Mouse (Mus musculus) MEL (cell line): ENCODE measurements at regions not wholly inside any gene's neighbourhood (a gene's known extent, or its start where the extent isn't known, plus 50 kb on each side); places are given as distances from the start of the nearest gene placed in this dataset.

Experiments used
- DNase-seq: peaks from one replicate; pipeline ENCODE4 v3.0.0; 2011; ENCODE audit warnings: low read depth, low spot score
- H3K27ac ChIP-seq: 2 replicates; pipeline ENCODE4 v1.5.1; 2012; ENCODE audit warnings: low read depth, mild to moderate bottlenecking, control low read depth, low read length, moderate library complexity; ENCODE audit not compliant: control insufficient read depth
- H3K27me3 ChIP-seq, 2 experiments: fragments of 150-350 bp in 1 of 2; sonication (generic) in 1 of 2; 2 replicates each; pipeline ENCODE4 v1.6.1; 2012; ENCODE audit warnings: low read length in 2 of 2, mild to moderate bottlenecking in 2 of 2, improper control_type of control experiment in 1 of 2, moderate library complexity in 1 of 2; ENCODE audit not compliant: insufficient read depth in 2 of 2, control insufficient read depth in 1 of 2
- H3K36me3 ChIP-seq, 2 experiments: 2 replicates each; pipeline ENCODE4 v1.6.1; 2012 to 2014; ENCODE audit warnings: low read length in 2 of 2, improper control_type of control experiment in 1 of 2, inconsistent platforms in 1 of 2, mild to moderate bottlenecking in 1 of 2; ENCODE audit not compliant: insufficient read depth in 2 of 2, control insufficient read depth in 1 of 2
- H3K4me1 ChIP-seq, 2 experiments: fragments of 150-350 bp in 1 of 2; sonication (generic) in 1 of 2; 2 replicates each; pipeline ENCODE4 v1.6.1; 2012; ENCODE audit warnings: low read length in 2 of 2, improper control_type of control experiment in 1 of 2, mild to moderate bottlenecking in 1 of 2; ENCODE audit not compliant: insufficient read depth in 2 of 2, control insufficient read depth in 1 of 2
- H3K4me3 ChIP-seq, 2 experiments: fragments of 150-350 bp in 1 of 2; sonication (generic) in 1 of 2; 2 replicates each; pipeline ENCODE4 v1.5.1; 2012; ENCODE audit warnings: low read depth in 2 of 2, low read length in 2 of 2, mild to moderate bottlenecking in 2 of 2, moderate library complexity in 2 of 2, control low read depth in 1 of 2, improper control_type of control experiment in 1 of 2; ENCODE audit not compliant: control insufficient read depth in 1 of 2, insufficient read depth in 1 of 2
- H3K79me2 ChIP-seq: 2 replicates; pipeline ENCODE4 v1.6.1; 2012; ENCODE audit warnings: mild to moderate bottlenecking, low read length, moderate library complexity; ENCODE audit not compliant: control insufficient read depth, poor library complexity, insufficient read depth
- H3K9ac ChIP-seq: 2 replicates; pipeline ENCODE4 v1.6.1; 2012; ENCODE audit warnings: low read depth, mild to moderate bottlenecking, control low read depth, low read length, moderate library complexity; ENCODE audit not compliant: control insufficient read depth, poor library complexity, severe bottlenecking
- H3K9me3 ChIP-seq: fragments of 150-350 bp; sonication (generic); replicated peaks from 2 replicates; pipeline ENCODE4 v1.6.1; 2012; ENCODE audit warnings: mild to moderate bottlenecking, low read length, improper control_type of control experiment, moderate library complexity; ENCODE audit not compliant: insufficient read depth
- BHLHE40 ChIP-seq: IDR thresholded peaks from 2 replicates; pipeline ENCODE4 v1.6.1; 2012; ENCODE audit warnings: low read depth, mild to moderate bottlenecking, inconsistent platforms, low read length, improper control_type of control experiment, borderline replicate concordance
- CHD2 ChIP-seq: IDR thresholded peaks from 2 replicates; pipeline ENCODE4 v1.6.1; 2011; ENCODE audit warnings: low read length, improper control_type of control experiment
- E2F4 ChIP-seq: IDR thresholded peaks from 2 replicates; pipeline ENCODE4 v1.6.1; 2011; ENCODE audit warnings: low read depth, low read length, improper control_type of control experiment, borderline replicate concordance
- KAT2A ChIP-seq: conservative IDR thresholded peaks from 2 replicates; pipeline ENCODE4 v1.6.1; 2012; ENCODE audit warnings: low read depth, low read length, improper control_type of control experiment, inconsistent platforms
- MAFK ChIP-seq: IDR thresholded peaks from 2 replicates; pipeline ENCODE4 v1.6.1; 2011; ENCODE audit warnings: low read depth, mild to moderate bottlenecking, low read length, improper control_type of control experiment, borderline replicate concordance
- MEF2A ChIP-seq: IDR thresholded peaks from 2 replicates; pipeline ENCODE4 v1.6.1; 2014; ENCODE audit warnings: low read depth, mild to moderate bottlenecking, inconsistent platforms, low read length, improper control_type of control experiment; ENCODE audit not compliant: poor library complexity, insufficient replicate concordance, severe bottlenecking; ENCODE audit errors: extremely low read depth
- MXI1 ChIP-seq: IDR thresholded peaks from 2 replicates; pipeline ENCODE4 v1.6.1; 2011; ENCODE audit warnings: mild to moderate bottlenecking, low read depth, low read length, improper control_type of control experiment
- MYB ChIP-seq: IDR thresholded peaks from 2 replicates; pipeline ENCODE4 v1.6.1; 2011; ENCODE audit warnings: mild to moderate bottlenecking, low read depth, low read length, improper control_type of control experiment
- POLR2A ChIP-seq, 2 experiments: IDR thresholded peaks; 2 replicates each; pipeline ENCODE4 v1.6.1; 2011 to 2012; ENCODE audit warnings: low read length in 2 of 2, mild to moderate bottlenecking in 2 of 2, control low read depth in 1 of 2, improper control_type of control experiment in 1 of 2, low read depth in 1 of 2, moderate library complexity in 1 of 2; ENCODE audit not compliant: control insufficient read depth in 1 of 2, insufficient read depth in 1 of 2, poor library complexity in 1 of 2
- POLR2AphosphoS2 ChIP-seq: IDR thresholded peaks from 2 replicates; pipeline ENCODE4 v1.6.1; 2011; ENCODE audit warnings: low read length, improper control_type of control experiment
- RAD21 ChIP-seq: IDR thresholded peaks from 2 replicates; pipeline ENCODE4 v1.6.1; 2011; ENCODE audit warnings: mild to moderate bottlenecking, low read depth, low read length, improper control_type of control experiment
- RCOR1 ChIP-seq: IDR thresholded peaks from 2 replicates; pipeline ENCODE4 v1.6.1; 2012; ENCODE audit warnings: low read depth, mild to moderate bottlenecking, inconsistent platforms, low read length, improper control_type of control experiment
- SMC3 ChIP-seq: IDR thresholded peaks from 2 replicates; pipeline ENCODE4 v1.6.1; 2011; ENCODE audit warnings: low read depth, low read length, improper control_type of control experiment
- TAL1 ChIP-seq: IDR thresholded peaks from 2 replicates; pipeline ENCODE4 v1.6.1; 2012; ENCODE audit warnings: mild to moderate bottlenecking, inconsistent platforms, low read length, moderate library complexity, mixed read lengths
- TCF12 ChIP-seq: IDR thresholded peaks from 2 replicates; pipeline ENCODE4 v1.6.1; 2014; ENCODE audit warnings: low read depth, mild to moderate bottlenecking, inconsistent platforms, low read length, improper control_type of control experiment, moderate library complexity
- USF1 ChIP-seq: IDR thresholded peaks from 2 replicates; pipeline ENCODE4 v1.6.1; 2014; ENCODE audit warnings: low read depth, mild to moderate bottlenecking, inconsistent platforms, low read length, improper control_type of control experiment, moderate library complexity
- ZC3H11A ChIP-seq: IDR thresholded peaks from 2 replicates; pipeline ENCODE4 v1.6.1; 2012; ENCODE audit warnings: low read depth, mild to moderate bottlenecking, inconsistent platforms, low read length, improper control_type of control experiment
- ZMIZ1 ChIP-seq: IDR thresholded peaks from 2 replicates; pipeline ENCODE4 v1.6.1; 2012; ENCODE audit warnings: low read depth, mild to moderate bottlenecking, inconsistent platforms, low read length, improper control_type of control experiment, moderate library complexity
- ZNF384 ChIP-seq: IDR thresholded peaks from 2 replicates; pipeline ENCODE4 v1.6.1; 2012; ENCODE audit warnings: low read depth, mild to moderate bottlenecking, inconsistent platforms, low read length, improper control_type of control experiment

GRCm38 (mm10) chr1:81718233-81718632, 514.7 kb upstream of the Gm9747 start:
- H3K36me3 ChIP-seq: no peaks in the 10 kb centered on the region
- no peak overlapping the region for H3K4me3 ChIP-seq
- no peaks in the 10 kb centered on the region for H3K9me3 ChIP-seq
- H3K27ac ChIP-seq: no peak overlapping the region
- TF ChIP-seq KAT2A: no peak
- TF ChIP-seq TAL1: no peak
- no peaks in the 10 kb centered on the region for H3K79me2 ChIP-seq
- DNase-seq: no peak
- no peaks in the 10 kb centered on the region for H3K4me1 ChIP-seq
- H3K9ac ChIP-seq: no peak overlapping the region
- no peaks in the 10 kb centered on the region for H3K27me3 ChIP-seq

- H3K9ac ChIP-seq: no peak overlapping the region
- H3K4me1 ChIP-seq: no peaks in the 10 kb centered on the region
- H3K9me3 ChIP-seq: no peaks in the 10 kb centered on the region
- no peak for DNase-seq
- H3K27me3 ChIP-seq: no peaks in the 10 kb centered on the region
- no peaks in the 10 kb centered on the region for H3K36me3 ChIP-seq
- TF ChIP-seq ZC3H11A (no peak), USF1 (no peak), MXI1 (no peak), TCF12 (no peak), E2F4 (no peak), RCOR1 (no peak), POLR2A (IDR thresholded peaks at IDR 0.05; ENCODE audit: control insufficient read depth in 1 of 2, insufficient read depth in 1 of 2, low read depth in 1 of 2, low read length in 2 of 2, poor library complexity in 1 of 2) (no peak)
- no peak overlapping the region for H3K4me3 ChIP-seq
- no peaks in the 10 kb centered on the region for H3K79me2 ChIP-seq
- H3K27ac ChIP-seq: no peak overlapping the region
Observed at GRCm38 (mm10) chr1:81724859-81725258, 508.1 kb upstream of the Gm9747 start.

DNA sequence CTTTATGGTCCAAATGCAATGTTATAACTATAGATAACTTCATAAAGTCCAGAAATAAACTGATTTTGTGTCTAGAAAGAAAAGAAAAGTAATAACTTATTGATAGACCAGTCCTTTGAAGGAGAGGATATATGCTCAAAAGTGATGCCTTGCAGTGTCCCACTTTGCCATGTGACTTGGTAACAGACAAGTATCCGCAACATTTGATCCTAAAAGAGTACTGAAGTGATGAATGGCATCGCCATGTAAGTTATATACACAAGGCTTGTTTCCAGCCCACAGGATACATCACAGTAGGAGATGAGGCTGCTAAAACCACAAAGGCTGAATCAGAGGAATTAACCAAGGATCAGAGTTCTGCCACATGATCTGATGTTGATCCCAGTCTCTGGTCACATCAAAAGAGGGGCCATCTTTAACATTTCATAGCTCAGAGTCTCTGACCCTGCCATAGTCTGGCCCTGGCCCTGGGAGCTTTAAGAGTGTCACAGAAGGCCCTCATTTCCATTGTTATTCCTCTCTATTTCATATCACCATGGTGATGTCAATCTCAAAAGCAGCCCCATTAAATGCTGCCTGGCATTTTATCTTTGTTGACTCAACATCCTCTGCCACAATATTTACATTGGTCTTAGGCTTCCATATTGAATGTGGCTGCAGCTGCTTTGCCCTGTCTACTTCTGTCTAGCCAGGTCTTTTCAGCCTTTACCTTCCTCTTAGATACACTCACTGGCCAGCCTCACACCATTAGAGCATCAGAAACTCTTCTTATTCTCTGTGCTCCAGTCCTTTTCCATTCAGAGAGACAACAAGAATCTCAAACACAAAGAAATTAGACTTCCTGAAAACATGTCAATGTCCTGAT, 506.4 kb upstream of the Gm9747 start:
- no peaks in the 10 kb centered on the region for H3K36me3 ChIP-seq
- DNase-seq: no peak
- no peak overlapping the region for H3K27ac ChIP-seq
- no peaks in the 10 kb centered on the region for H3K27me3 ChIP-seq
- no peaks in the 10 kb centered on the region for H3K9me3 ChIP-seq
- no peak overlapping the region for H3K4me3 ChIP-seq
- H3K79me2 ChIP-seq: no peaks in the 10 kb centered on the region
- TF ChIP-seq CHD2 (no peak), ZC3H11A (no peak), SMC3 (no peak), MEF2A (no peak), RAD21 (no peak), BHLHE40 (no peak), ZMIZ1 (no peak), POLR2A (IDR thresholded peaks at IDR 0.05; ENCODE audit: control insufficient read depth in 1 of 2, insufficient read depth in 1 of 2, low read depth in 1 of 2, low read length in 2 of 2, poor library complexity in 1 of 2) (no peak), TCF12 (no peak), MYB (no peak), MAFK (no peak), POLR2AphosphoS2 (no peak), ZNF384 (no peak)
- H3K4me1 ChIP-seq: no peaks in the 10 kb centered on the region
- no peak overlapping the region for H3K9ac ChIP-seq
